Mouse (Mus musculus): ENCODE measurements around the gene Abca12.

Gene Abca12

DNA sequence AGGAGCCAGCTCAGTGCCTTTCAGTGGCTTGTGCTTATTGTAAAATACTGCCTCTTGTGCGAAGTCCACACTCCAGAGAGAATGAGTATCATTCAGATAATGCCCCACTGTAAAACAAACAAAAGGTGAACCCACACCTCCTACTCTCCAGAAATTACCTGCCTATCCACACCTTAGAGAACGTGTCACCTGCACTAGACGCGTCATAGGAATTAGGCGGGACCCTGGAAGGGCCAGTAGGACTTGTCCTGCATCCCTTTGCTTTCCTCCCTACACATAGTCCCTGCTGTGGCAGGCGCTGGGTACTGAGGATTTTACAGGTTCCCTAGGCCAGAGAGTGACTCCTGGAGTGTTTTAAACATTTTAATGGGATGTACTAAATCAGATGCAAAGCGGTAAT lies at the start of gene Abca12:
Gene Abca12, minus strand, starts transcription at position 101 of the 400 bp plus-strand sequence.
- no peak for DNase-seq

DNA sequence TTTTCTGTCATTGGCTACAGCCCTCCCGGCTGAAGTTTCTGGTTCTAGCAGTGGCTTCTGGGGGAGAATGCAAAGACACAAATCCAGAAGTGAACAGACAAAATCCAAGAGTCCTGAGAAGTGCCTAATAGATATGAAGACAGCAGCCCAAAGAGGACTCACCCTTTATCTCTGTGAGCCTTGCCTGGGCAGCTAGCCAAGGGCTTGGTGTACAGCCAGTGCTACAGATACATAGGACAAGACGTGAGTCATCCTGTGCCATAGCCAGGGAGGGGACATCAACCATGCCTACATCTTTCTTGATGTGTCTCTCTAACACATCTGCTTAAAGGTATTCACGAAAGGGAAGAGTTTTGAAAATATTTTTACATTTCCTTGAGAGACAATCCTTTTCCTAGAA lies 43.3 kb upstream of the Abca12 start:
- DNase-seq = no peak

DNA sequence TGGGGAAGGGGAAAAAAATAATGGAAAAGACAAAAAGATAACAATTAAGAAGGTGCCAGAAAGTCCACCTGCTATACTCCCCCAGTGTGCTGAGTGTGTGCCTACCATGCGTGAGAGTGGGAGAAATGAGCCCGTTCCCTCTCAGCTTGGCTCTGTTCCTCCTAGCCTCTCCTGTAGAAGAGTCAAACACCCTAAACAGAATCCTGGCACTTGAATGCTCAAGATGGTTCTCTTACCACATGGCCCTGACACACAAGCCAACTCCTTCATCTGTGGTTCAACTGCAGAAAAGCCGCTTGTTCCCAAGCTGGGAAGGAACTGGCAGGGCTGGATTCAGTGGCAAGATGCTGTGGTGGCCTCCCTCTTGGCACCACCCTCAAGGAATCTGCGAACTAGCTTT lies 32.7 kb upstream of the Abca12 start:
- no peak for DNase-seq

DNA sequence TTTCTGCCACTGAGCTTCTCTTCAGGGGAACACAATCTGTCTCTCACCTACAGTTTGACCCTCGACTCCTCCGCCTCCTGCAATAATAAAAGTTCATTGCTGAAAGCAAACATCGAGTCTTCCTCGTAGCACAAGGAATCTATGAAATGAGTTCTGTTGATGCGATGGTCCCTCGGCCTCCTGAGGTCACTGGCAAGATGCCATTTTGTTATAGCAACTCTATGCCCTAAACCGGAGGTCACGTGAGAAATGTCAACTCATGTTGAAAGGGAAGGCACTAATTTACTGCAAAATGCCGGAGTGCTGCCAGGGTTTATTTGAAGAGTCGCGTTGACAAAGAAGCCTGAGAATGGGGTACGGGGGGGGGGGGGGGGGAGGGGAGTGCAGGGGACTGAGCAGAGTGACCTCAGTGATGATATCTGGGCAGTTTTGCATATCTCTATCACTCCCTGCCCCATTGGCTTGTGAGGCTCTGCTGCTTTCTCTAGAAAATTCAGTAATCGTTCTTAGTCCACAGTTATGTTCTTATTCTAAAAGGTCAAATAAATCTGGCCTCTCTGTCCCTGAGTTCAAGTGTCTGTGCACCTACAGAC lies 7.1 kb upstream of the Abca12 start:
- no peak for DNase-seq

DNA sequence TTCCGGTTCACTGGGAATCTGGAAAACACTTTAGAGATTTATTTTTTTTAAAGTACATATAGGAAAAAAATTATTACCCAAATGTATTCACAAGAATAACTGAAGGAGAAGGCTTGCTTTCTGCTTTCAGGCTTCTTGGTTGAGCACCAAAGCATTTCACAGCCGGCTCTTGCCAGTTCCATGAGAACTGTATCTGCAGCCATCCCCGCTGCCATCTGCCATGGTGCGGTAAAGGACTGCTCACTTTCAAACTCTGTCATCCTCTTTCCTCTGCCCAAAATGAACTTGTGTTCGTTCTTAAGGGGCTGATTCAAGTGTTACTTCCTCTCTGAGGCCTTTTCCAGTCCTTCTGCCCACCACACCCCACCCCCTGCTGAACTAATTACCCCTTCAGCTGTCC lies 3.8 kb upstream of the Abca12 start:
- no peak for DNase-seq

DNA sequence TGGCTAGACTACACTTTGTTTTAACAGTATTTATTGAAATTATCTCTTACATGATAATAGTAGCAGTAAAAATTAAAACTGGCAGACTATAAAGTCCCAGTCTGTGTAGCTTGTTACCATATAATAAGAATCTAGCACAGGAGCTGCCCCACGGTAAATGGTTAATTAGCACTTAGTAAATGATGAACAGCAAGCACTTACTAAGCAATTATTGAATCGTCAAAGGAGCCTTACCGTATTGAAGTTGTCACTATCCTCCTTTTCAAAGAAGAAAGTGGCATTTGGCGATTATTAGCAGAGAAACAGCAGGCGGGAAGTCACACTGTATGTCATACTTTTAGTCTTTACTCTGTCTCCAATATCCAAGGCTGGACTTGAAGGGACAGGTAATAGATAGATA lies 3.2 kb upstream of the Abca12 start:
- peak in 1 of 2 experiments; percentile 11 for DNase-seq

DNA sequence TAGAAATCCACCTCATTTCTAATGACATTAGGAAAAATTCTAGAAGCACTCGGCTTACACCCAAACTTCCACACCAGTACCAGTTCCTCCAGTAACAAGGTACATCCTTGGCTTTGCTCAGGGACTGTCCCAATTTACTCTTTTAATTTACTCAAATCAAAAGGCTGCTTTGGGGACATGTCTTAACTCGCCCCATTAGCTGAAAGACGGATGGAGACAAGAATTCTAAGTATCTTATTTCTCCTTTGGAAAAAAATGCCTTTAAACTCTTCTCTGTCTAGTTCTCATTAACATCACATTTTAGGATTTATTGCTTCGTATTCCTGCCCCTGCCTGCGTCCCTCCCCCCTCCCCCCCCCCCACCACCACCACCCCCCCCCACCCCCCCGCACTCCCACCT lies 626 bp downstream of the Abca12 start:
- DNase-seq = no peak

DNA sequence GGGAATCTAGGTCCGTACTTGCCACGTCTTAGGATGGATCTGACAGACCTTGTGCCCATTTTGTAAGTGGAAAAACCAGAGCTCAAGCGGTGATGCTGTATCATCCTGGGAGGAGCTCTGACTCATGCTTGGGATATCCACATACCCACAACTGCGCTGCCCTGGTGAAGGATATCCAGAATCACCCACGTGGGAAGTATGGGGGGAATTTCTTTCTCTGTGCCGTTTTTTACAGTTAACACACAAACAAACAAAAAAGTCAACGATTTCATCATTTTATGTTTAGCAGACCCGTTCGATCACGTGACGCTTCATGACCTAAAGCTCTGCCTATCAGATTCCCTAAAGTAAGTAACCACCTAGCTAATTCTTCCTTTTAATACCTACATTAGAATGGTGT lies 1.6 kb downstream of the Abca12 start:
- DNase-seq = no peak

DNA sequence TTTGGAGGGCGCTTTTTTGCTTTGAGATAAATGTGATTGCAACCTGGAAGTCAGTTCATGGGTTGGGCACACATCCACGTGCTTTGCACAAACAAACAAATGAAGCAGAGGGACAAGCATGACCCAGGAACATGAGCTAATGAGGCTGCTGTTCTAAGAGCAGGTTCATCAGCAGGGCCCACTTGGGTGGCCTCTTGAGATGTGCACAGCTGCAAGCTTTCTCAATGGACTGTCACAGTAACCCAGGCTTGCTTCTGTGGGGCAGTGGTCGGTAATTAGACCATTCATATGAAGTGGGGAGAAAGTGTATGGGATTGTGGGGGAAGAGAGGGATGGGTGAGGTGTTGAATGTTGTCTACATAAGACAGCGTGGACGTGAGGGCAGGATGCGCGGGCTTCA lies 7.0 kb downstream of the Abca12 start:
- DNase-seq = no peak

DNA sequence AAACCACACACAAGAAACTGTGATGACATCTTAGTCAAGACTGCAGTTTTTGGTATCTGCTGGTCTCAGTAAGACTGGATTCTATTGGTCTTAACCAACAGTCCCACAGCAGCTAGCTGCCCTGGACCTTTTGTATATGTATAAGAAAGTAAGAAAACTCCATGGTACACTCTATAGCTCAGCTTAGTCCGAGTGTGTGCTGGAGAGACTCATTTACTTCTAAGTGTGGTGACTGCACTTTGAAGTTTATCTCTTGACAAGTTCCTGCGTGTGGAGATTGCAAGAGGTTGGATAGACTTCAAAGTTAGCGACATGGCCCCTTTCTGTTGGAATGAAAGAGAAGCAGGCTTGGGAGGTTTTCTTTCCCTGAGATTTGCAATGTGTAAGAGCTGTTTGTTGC lies 17.1 kb downstream of the Abca12 start:
- no peak for DNase-seq

DNA sequence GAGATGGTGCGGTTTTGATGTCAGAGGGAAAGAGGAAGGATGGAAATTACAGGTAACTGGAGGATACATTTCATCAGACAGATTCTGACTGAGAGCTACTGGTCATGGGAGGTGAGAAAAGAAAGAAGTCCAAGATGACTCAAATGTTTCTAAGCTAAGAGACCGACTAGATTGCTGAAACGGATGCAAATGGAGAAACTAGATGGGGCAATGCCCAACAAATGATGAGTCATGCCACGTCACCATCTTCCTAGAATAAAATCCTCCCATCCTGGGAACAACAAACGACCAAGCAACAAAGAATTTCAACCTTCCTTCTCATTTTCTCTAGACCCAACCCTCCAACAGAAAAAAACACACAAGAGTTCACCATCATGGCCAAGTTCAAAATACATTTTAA lies 18.6 kb downstream of the Abca12 start:
- no peak for DNase-seq

DNA sequence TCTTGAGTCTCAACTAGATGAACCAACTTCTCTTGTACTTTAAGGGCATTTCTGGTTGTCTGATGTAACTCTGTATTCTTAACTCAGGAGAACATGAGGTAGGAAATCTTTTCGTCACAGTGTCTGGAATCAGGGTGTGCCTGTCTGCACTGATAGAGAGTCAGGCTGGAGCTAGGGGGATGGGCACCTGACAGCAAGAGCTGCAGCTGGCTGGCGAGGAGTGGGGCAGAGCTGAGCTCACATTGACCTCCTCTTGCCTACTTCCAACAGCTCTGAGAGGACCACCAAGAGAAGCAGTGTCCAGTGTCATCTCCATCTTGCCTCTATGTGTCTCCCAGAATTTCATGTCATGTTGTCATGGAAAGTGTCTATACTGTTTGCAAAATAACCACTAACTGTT lies 20.5 kb downstream of the Abca12 start:
- DNase-seq = no peak

DNA sequence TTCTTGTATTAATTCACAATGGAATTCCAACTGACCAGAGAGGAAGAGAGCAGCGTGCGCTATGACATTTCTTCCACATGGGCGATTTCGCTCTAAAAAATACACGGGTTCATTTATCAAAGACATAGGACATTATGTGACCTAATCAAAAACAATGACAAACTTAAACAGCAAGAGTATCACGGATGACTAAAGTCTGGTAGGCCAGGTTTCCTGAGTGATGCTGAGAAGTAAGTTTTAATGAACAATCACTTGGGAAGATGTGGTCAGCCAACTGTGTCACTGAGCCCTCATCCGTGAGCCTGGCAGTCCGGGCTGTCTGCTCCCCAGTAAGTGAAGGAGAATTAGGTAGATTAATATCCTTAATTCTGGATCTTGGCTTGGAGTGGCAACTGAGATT lies 21.2 kb downstream of the Abca12 start:
- DNase-seq = no peak

DNA sequence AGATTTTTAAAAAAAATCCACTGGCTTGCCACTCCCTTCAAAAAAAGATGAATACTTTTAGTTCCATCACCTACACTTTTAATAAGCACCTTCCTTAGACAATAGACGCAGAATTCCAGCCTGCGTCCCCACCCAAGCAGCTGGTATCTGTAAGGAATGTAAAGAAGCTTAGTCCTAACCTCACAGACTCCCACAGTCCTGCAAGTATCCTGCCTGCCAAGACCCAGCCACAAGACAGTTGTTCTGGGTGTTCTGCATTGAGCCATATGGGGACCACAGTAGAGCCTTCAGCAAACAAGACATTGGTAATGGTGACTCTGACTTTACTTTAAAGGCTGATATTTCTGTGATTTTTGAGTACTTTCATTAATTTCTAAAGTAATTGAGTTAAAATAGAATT lies 22.2 kb downstream of the Abca12 start:
- DNase-seq = no peak

DNA sequence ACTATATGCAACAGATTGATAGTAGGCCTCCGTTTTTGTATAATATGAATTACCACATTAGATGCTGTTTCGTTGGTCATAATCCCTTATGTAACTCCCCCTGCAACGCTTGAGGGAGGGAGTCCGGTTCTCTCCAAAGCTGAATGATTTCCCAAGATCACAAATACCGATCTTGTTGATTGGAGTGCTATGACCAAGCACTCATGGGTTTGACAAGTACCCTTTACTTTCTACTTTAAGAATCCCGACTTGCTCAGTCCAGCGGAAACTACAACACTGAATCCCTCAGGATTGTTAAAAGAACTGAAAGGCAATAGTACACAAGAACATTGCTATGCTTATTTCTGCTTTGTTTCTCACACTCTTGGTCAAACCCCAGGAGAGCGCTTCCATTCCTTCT lies 28.1 kb downstream of the Abca12 start:
- DNase-seq = no peak

DNA sequence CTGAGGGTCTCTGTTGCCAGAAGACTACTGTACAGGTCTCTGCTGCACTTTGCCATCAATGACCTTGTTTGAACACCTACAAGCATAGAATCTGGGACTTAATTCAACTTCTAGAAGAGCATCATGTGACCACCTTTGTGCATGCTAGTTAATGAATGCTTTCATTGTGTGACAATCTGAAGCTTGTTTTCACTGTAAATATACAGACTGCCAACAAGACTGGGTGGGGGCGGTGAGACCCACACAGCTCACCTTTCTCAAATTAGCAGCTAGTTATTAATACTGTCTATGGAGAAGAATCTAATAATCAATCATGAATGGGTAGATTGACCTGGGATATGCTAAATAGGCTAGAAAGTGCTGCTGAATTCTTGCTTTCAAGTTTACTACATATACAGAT lies 30.6 kb downstream of the Abca12 start:
- no peak for DNase-seq

DNA sequence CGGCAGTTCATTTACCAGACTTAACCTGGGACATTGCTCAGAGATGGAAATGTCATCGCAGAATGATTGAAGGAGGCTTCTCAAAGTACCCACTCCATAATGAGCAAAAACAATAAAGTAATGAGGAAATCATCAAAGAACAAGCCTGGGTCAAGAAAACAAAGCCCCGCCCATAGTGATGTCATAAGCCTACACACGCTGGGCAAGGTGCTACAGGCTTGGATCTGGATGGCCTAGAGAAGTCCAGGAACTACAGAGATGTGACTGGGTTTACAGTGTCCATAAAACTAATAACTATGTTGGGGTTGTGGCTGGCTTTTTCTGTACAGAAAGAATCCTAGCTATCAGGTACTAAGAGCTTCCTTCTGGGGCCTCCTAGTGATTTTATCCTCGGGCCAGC lies 41.6 kb downstream of the Abca12 start:
- no peak for DNase-seq

DNA sequence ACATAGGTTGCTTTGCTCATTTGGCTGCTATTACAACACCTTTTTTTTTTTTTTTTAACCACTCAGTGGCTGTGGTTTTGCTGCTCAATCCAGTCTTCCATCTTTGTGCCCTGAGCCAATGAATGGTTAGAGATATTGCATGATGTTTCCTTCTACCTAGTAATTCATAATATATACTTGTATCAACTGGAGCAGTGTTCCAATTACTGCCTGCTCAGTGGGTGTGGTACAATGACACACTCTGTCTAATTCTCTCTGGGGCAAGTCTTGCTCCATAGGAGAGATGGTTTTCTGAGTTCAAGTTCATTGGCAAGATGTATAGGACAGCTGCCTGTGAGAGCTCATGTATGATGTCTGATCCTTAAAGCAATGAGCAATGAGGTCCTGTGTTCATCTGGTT lies 44.4 kb downstream of the Abca12 start:
- DNase-seq = no peak

DNA sequence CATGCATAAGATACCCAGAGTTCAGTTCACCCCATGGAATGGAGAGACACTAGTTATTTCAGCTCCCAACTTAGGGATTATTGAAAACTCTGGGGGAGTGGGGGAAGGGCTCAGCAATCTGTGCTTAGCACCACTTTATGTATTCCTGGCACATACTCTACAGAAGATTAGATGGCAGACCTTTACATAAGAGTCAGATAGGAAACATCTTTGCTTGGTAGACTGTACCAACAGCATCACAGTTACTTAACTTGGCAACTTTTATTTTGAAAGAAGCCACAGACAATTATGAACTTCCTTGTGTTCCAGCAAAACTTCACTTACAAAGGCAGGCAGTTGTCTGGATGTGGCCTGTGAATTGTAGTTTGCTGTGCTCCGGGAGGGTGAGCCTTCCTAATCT lies 46.9 kb downstream of the Abca12 start:
- no peak for DNase-seq

DNA sequence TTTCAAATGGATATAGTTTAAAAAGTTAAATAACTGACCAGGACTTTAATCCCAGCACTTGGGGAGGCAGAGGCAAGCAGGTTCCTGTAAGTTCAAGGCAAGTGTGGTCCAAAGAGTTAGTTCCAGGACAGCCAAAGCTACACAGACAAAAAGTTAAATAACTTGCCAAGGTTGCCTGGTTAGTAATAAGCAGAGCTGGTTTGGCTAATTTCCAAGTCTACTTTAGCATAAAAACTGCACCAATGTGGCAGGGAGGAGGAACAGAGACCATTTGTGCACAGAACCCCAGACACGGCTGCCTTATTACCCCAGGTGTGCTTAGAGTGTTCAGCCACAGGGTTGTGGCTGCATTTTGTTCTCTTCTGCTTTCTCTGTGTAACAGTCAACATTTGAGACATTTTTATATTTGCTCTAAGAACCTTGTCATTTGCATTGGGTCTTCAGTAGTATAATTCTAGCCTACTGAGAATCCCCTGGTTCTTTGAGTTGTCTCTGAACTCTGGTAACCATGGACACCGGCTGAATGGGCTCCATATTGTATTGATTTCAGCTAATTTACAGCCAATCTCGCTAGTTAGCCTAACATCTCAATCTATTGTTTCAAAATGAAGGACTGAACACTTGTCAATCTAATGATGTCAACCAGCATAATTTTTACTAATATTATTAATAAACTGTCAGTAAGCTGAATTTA lies 71.7 kb downstream of the Abca12 start:
- DNase-seq = no peak

DNA sequence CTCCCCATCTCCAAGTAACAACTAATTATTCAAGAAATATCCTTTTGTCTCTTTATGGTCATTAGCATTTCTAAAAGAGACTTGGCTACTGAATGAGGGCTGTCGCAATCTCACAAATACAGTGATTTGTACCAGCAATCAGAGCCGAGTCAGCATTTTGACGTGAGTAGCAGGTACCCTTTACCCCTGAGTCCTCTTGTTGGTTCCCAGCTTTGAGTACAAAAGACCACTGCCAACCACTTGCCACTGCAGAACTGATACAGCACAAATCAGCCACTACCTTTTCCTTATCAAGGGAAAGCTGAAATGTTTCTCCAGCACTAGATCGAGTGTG lies 72.5 kb downstream of the Abca12 start:
- DNase-seq = no peak

DNA sequence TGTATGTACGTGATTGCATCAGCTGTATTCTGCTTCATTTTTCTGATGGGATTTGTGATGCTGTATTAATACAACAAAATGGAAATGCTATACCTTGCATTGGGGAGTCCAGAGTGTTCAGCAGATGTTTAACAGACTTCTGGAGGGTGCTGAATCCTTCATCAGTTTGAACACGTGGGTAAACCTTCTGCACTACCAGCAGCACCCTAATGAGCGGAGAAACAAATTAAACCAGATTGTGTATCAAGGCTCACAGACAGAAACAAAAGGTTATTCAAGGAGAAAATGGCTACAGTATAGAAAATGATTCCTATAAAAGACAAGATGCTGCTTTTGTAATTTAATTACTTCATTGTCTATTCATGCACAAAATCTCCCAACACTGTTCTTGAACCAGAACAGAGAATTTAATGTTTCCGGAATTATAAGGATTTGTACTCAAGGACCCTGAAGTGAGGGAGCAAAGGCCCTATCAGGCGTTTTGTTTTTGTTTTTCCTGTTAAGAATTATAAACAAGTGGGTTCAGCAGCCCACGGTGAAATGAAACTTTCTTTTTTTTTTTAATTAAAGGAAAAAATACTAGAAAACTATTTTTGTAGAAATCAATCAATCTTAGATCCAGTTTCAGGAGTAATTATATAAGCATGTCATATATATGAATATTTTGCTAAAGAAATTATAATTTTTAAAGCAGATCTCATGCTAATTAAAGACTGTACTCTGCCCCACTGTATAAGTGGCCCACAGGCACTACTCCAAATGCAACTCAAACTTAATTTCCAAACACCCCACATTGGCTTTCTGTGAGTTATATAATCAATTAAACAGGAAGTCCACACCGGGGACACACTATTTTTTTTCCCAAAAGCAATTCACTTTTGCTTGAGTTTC lies 73.1 kb downstream of the Abca12 start:
- no peak for DNase-seq

DNA sequence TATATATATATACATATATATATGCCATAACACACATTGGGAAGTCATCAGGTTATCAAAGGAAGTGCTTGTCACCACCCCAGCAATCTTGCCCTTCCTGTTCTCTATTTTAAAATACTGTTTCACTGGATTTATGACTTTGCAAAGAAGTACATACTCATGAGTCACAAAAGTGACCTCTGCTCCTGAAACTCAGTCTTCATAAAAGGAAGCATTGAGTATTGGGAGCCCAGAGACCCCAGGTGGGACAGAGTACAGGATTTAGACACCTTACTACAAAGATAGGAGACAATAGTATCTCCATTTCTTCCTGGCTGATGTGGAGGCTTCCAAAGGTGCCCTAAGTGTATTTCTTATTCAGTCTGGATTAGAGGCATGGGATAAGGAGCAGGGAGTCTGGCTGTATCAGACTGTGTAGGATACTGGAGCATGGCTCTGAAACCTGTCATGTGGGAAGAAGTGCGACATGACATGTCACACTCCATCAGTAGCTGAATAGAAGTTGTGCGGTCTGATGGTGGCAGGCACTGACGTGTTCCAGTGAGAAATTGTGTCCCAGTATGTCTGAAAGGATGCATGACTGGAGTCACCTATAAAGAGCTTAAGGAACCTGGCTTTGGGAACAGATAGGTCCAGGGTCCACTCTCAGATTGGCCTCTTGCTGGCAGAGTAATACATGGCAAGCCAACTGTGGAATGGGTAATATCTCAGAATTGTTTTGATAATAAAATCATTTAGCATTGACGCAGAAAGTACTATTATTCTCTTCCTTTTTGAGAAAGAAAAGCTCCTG lies 76.0 kb downstream of the Abca12 start:
- DNase-seq = no peak

Measured in kidney, postnatal 36 days (tissue).